Mouse (Mus musculus): Measurements from ENCODE around the gene Gfod1.

The Gfod1 gene

GRCm38 (mm10) chr13:43263646-43264045 is 40.3 kb downstream of the Gfod1 start:
- no peak for DNase-seq (ENCODE audit: low spot score)

- no peak for DNase-seq (ENCODE audit: low spot score)
These were observed 41.7 kb downstream of the Gfod1 start for GRCm38 (mm10) chr13:43262114-43262739.

DNA sequence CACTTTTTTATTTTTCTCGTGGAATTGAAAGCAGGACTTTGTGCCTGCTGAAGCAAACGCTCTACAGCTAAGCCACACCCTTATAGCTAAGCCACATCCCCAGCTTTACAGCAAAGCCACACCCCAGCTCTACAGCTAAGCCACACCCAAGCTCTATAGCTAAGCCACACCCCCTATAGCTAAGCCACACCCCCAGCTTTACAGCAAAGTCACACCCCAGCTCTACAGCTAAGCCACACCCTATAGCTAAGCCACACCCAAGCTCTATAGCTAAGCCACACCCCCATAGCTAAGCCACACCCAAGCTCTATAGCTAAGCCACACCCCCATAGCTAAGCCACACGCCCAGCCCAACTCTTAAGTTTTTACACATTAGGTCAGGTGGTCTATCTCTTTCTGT is 42.7 kb downstream of the Gfod1 start:
- DNase-seq (ENCODE audit: low spot score), result no peak

DNA sequence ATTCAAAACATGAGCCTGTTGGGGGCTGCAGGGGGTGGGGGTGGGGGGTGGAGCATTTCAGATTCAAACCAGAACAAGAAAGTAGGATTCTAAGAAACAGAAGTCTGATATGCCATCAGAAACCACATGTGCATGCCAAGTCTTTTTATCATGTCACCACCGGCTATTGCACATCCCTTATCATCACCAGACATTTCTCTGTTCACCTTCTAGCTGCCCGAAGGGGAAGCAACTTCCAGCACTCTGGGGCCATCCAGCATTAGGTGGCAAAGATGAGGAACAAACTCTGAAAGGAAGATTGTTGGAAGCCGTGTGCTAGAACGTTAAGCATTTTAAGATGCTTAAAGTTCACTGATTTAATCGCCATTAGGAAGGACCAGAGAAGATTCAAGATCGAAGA is 43.2 kb downstream of the Gfod1 start:
- no peak for DNase-seq (ENCODE audit: low spot score)

- no peak for DNase-seq (ENCODE audit: low spot score)
These were observed 47.5 kb downstream of the Gfod1 start for GRCm38 (mm10) chr13:43256447-43256846.

DNA sequence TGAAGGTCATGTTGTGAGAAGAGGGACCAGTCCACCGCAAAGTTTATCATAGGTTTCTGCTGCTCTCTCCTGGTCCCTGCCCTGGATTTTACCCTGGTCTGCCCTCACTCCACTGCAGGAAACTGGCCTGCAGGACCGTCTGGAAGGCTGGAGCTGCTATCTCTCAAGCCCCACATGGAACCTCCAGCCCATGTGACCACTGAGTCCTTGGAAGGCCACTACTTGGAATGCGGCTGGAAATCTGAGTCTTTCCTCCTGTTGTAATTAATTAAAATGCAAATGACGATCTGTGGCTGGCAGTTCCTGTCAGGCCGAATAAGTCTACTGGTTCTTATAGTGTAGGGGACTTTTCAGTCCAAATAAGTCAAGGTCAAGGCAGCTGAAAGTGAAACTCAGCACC is 50.4 kb downstream of the Gfod1 start:
- no peak for DNase-seq (ENCODE audit: low spot score)

- DNase-seq (ENCODE audit: low spot score), result no peak
These were observed 51.7 kb downstream of the Gfod1 start for GRCm38 (mm10) chr13:43252105-43252790.

DNA sequence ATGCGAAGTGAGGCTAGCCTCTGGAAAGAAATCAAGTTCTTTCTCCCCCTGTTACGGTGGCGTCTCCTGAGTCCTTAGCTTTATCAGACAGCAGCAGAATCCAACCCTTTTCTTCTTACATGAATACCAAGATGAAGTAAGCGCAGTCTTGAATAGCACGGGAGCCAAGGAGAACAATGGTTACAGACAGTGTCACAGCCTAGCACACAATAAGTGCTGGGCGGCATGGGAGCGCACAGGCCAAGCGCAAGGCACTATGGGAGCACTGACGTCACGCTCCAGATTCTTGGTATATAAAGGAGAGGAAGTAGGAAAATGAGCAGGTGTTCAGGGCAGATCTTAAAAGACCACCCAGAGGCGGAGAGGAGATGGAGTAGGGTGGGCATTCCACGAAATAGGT is 52.6 kb downstream of the Gfod1 start:
- no peak for DNase-seq (ENCODE audit: low spot score)

- no peak for DNase-seq (ENCODE audit: low spot score)
These were observed 53.3 kb downstream of the Gfod1 start for GRCm38 (mm10) chr13:43250653-43251052.

- DNase-seq (ENCODE audit: low spot score), result no peak
These were observed 53.9 kb downstream of the Gfod1 start for GRCm38 (mm10) chr13:43250106-43250505.

GRCm38 (mm10) chr13:43248381-43248780 is 55.6 kb downstream of the Gfod1 start:
- no peak for DNase-seq (ENCODE audit: low spot score)

- DNase-seq (ENCODE audit: low spot score), result no peak
These were observed 57.1 kb downstream of the Gfod1 start for GRCm38 (mm10) chr13:43246876-43247275.

DNA sequence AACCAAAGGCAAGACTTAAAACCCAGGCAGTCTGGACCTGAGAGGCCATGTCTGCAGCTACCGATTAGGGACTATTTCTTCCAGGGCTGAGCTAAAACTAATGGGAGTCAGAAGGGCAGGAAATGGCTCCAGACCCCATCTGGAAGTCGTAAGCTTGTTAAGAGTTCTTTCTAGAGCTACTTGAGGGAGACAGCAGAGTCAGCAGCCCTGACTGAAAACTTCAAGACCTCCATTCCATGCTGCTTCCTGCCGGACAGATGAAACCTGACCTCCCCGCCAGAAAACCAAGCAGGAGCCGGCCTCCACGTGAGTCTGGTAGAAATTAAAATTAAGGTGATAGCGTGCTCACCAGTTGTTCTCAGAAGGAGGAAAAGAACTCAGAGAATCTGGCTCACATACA is 60.2 kb downstream of the Gfod1 start:
- DNase-seq (ENCODE audit: low spot score), result no peak

- no peak for DNase-seq (ENCODE audit: low spot score)
These were observed 60.7 kb downstream of the Gfod1 start for GRCm38 (mm10) chr13:43243240-43243639.

GRCm38 (mm10) chr13:43241750-43242149 is 62.2 kb downstream of the Gfod1 start:
- no peak for DNase-seq (ENCODE audit: low spot score)

GRCm38 (mm10) chr13:43241069-43241468 is 62.9 kb downstream of the Gfod1 start:
- peak; percentile 15 for DNase-seq (ENCODE audit: low spot score)

DNA sequence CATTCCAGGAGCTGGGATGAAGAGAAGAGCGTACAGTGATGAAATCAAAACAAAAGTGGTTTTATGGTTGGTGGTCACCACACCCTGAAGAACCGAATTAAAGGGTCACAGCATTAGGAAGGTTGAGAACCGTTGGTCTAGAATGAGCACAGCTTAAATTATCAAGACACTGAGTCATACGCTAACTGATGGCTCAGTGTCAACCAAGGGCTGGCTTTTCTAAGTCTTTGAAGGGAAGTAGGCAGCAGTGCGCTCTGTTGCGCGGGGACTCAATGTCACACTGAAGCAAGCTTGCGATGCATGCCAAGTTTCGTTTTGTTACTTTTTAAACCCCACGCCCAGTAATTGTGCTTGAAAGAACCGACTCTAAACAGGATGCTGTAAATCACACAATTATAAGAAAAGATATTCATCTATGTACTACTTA is 64.2 kb downstream of the Gfod1 start:
- no peak for DNase-seq (ENCODE audit: low spot score)

DNA sequence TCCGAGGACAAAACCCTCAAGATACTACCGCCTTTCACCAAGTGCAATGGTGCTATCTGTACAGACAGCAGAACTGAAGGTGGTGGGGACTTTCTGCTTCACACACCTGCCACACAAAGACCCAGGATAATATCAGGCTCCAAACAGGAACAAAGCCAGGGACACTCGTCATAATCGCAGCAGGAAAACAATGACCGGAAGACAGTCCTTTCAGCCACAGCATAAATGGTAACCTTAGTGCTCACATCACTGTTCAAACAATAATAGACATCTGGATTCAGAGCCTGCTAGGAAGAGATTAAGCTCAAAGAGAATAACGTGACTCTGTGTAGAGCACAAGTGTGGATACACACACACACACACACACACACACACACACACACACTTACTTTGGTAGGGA is 67.3 kb downstream of the Gfod1 start:
- no peak for DNase-seq (ENCODE audit: low spot score)

- no peak for DNase-seq (ENCODE audit: low spot score)
These were observed 68.0 kb downstream of the Gfod1 start for GRCm38 (mm10) chr13:43235982-43236381.

GRCm38 (mm10) chr13:43235586-43235910 is 68.4 kb downstream of the Gfod1 start:
- no peak for DNase-seq (ENCODE audit: low spot score)

DNA sequence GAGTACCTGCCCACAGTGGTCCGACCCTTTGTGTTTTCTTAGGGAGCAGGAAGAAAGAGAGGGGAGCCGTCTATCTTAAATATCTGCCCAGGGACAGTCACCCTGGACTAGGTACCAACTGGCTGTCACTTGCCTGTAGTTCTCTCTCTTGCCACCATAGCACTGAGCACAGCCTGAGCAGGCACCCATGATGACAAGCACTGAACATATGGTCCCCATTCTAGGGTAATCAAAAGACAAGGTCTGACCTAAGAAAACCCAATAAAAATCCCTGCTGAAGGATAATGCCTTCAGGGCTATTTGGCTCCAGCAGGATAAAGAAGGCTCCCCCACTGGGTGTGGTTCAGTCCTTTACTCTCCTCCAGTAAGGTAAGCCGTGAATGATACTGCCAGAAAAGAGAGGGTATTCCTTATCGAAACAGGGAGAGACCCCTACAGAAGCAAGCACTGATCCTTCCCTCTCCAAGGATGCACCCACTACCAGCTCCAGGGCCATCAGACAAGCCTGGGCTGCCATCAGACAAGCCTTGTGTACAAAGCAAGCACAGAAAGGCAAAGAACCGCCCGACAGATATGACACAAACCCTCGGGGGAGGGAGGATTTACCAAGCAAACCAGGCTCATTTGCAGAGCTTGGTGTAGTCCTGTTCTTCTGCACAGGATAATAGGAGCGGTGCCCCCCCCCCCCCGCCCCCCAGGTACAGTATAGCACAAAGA is 68.9 kb downstream of the Gfod1 start:
- peak; percentile 22 for DNase-seq (ENCODE audit: low spot score)

- no peak for DNase-seq (ENCODE audit: low spot score)
These were observed 70.6 kb downstream of the Gfod1 start for GRCm38 (mm10) chr13:43233331-43233730.
